Mouse (Mus musculus) midbrain, embryonic 13.5 days (tissue): ENCODE measurements around the gene H3f3b. TPM values are rescaled to one million over a fixed set of nuclear protein-coding genes. Genes with fewer than 3 reads are reported as not detected.

Experiments used
- ATAC-seq: fragments of 200-750 bp; cut with Nextera tagmentation; 2 replicates; pipeline ENCODE4 v1.8.0; 2017; ENCODE audit warnings: mild to moderate bottlenecking, moderate TSS enrichment, moderate library complexity
- H3K27ac ChIP-seq: fragments of 300-500 bp; sonication (generic); 2 replicates; pipeline ENCODE4 v1.5.1; 2015; ENCODE audit warnings: inconsistent platforms, mild to moderate bottlenecking, moderate library complexity
- H3K27me3 ChIP-seq: fragments of 300-500 bp; sonication (generic); 2 replicates; pipeline ENCODE4 v1.6.1; 2015; ENCODE audit warnings: mild to moderate bottlenecking, inconsistent platforms
- H3K36me3 ChIP-seq: fragments of 300-500 bp; sonication (generic); 2 replicates; pipeline ENCODE4 v1.6.1; 2015; ENCODE audit warnings: mild to moderate bottlenecking, inconsistent platforms
- H3K4me1 ChIP-seq: fragments of 300-500 bp; sonication (generic); replicated peaks from 2 replicates; pipeline ENCODE4 v1.6.1; 2015; ENCODE audit warnings: inconsistent platforms
- H3K4me2 ChIP-seq: fragments of 300-500 bp; sonication (generic); replicated peaks from 2 replicates; pipeline ENCODE4 v1.6.1; 2015; ENCODE audit warnings: moderate library complexity, mild to moderate bottlenecking, inconsistent platforms
- H3K4me3 ChIP-seq: fragments of 300-500 bp; sonication (generic); replicated peaks from 2 replicates; pipeline ENCODE4 v1.5.1; 2015; ENCODE audit warnings: mild to moderate bottlenecking, inconsistent platforms
- H3K9ac ChIP-seq: fragments of 300-500 bp; sonication (generic); replicated peaks from 2 replicates; pipeline ENCODE4 v1.6.1; 2015; ENCODE audit warnings: mild to moderate bottlenecking, inconsistent platforms
- H3K9me3 ChIP-seq: fragments of 300-500 bp; sonication (generic); 2 replicates; pipeline ENCODE4 v1.6.1; 2016; ENCODE audit warnings: mild to moderate bottlenecking, inconsistent platforms
- WGBS: fragments of 180-500 bp; shearing (Covaris S2); methylation state at CpG from one replicate; pipeline ENCODE4 v1.1.7; 2015; 5-methylcytosine and 5-hydroxymethylcytosine counted together
- polyA plus RNA-seq: library from polyadenylated mRNA; unstranded; fragments of >200 nt; fragmentation: Nextera tagmentation; extraction: Ambion mirVana; gene quantifications from 2 replicates; pipeline ENCODE4 v1.2.1, GENCODE M21; 2015

Gene H3f3b
- polyA plus RNA-seq, 1 experiment from 2014 or later, result 2,611 TPM

GRCm38 (mm10) chr11:116060596-116060995, 32.8 kb upstream of the H3f3b start:
- Histone ChIP-seq H3K9ac (no peak overlapping the region), H3K27ac (no peak overlapping the region), H3K36me3 (peaks cover 68% of the 10 kb centered on the region), H3K9me3 (no peaks in the 10 kb centered on the region), H3K4me1 (no peaks in the 10 kb centered on the region), H3K27me3 (no peaks in the 10 kb centered on the region), H3K4me2 (no peak overlapping the region), H3K4me3 (no peak overlapping the region)
- ATAC-seq, result no peak
- WGBS, result 86% methylated on average over 9 of the region's 9 CpGs

- Histone ChIP-seq H3K4me1 (no peaks in the 10 kb centered on the region), H3K27ac (no peak overlapping the region), H3K27me3 (no peaks in the 10 kb centered on the region), H3K4me2 (no peak overlapping the region), H3K9me3 (no peaks in the 10 kb centered on the region), H3K4me3 (no peak overlapping the region), H3K36me3 (peaks cover 77% of the 10 kb centered on the region), H3K9ac (no peak overlapping the region)
- no peak for ATAC-seq
- WGBS, result 95% methylated on average over 11 of the region's 11 CpGs
Observed at GRCm38 (mm10) chr11:116059691-116060025, 31.9 kb upstream of the H3f3b start.

GRCm38 (mm10) chr11:116058868-116059690, 31.3 kb upstream of the H3f3b start:
- no peak overlapping the region for H3K9ac ChIP-seq
- no peak for ATAC-seq
- H3K4me1 ChIP-seq, result no peaks in the 10 kb centered on the region
- H3K27ac ChIP-seq, result no peak overlapping the region
- WGBS, result 94% methylated on average over 17 of the region's 17 CpGs
- H3K9me3 ChIP-seq, result no peaks in the 10 kb centered on the region
- no peaks in the 10 kb centered on the region for H3K27me3 ChIP-seq
- no peak overlapping the region for H3K4me3 ChIP-seq
- peaks cover 83% of the 10 kb centered on the region for H3K36me3 ChIP-seq
- no peak overlapping the region for H3K4me2 ChIP-seq

GRCm38 (mm10) chr11:116058022-116058614, 30.4 kb upstream of the H3f3b start:
- H3K4me1 ChIP-seq, result no peaks in the 10 kb centered on the region
- ATAC-seq, result no peak
- no peak overlapping the region for H3K4me3 ChIP-seq
- no peak overlapping the region for H3K27ac ChIP-seq
- H3K9ac ChIP-seq, result no peak overlapping the region
- H3K9me3 ChIP-seq, result no peaks in the 10 kb centered on the region
- no peaks in the 10 kb centered on the region for H3K27me3 ChIP-seq
- H3K4me2 ChIP-seq, result no peak overlapping the region
- H3K36me3 ChIP-seq, result peaks cover 92% of the 10 kb centered on the region
- WGBS, result 84% methylated on average over 12 of the region's 12 CpGs

GRCm38 (mm10) chr11:116057237-116057881, 29.6 kb upstream of the H3f3b start:
- peaks cover 99% of the 10 kb centered on the region for H3K36me3 ChIP-seq
- H3K9ac ChIP-seq, result no peak overlapping the region
- no peaks in the 10 kb centered on the region for H3K9me3 ChIP-seq
- no peak overlapping the region for H3K4me3 ChIP-seq
- H3K27ac ChIP-seq, result no peak overlapping the region
- WGBS, result 85% methylated on average over 4 of the region's 4 CpGs
- H3K4me1 ChIP-seq, result no peaks in the 10 kb centered on the region
- no peak overlapping the region for H3K4me2 ChIP-seq
- H3K27me3 ChIP-seq, result no peaks in the 10 kb centered on the region
- ATAC-seq, result no peak

GRCm38 (mm10) chr11:116055873-116056272, 28.1 kb upstream of the H3f3b start:
- no peak overlapping the region for H3K4me2 ChIP-seq
- peaks cover 98% of the 10 kb centered on the region for H3K36me3 ChIP-seq
- no peak overlapping the region for H3K27ac ChIP-seq
- no peak overlapping the region for H3K9ac ChIP-seq
- 95% methylated on average over 11 of the region's 11 CpGs for WGBS
- H3K9me3 ChIP-seq, result no peaks in the 10 kb centered on the region
- H3K4me3 ChIP-seq, result no peak overlapping the region
- H3K4me1 ChIP-seq, result no peaks in the 10 kb centered on the region
- no peak for ATAC-seq
- H3K27me3 ChIP-seq, result no peaks in the 10 kb centered on the region

GRCm38 (mm10) chr11:116053510-116054229, 25.9 kb upstream of the H3f3b start:
- no peak overlapping the region for H3K4me2 ChIP-seq
- H3K9me3 ChIP-seq, result no peaks in the 10 kb centered on the region
- peaks cover 98% of the 10 kb centered on the region for H3K36me3 ChIP-seq
- H3K9ac ChIP-seq, result no peak overlapping the region
- no peaks in the 10 kb centered on the region for H3K4me1 ChIP-seq
- no peak overlapping the region for H3K27ac ChIP-seq
- no peak overlapping the region for H3K4me3 ChIP-seq
- no peaks in the 10 kb centered on the region for H3K27me3 ChIP-seq
- ATAC-seq, result no peak
- WGBS, result 95% methylated on average over 9 of the region's 9 CpGs

- H3K4me1 ChIP-seq, result no peaks in the 10 kb centered on the region
- H3K27ac ChIP-seq, result no peak overlapping the region
- no peaks in the 10 kb centered on the region for H3K27me3 ChIP-seq
- H3K36me3 ChIP-seq, result peaks cover 94% of the 10 kb centered on the region
- H3K4me3 ChIP-seq, result no peak overlapping the region
- no peak for ATAC-seq
- H3K4me2 ChIP-seq, result no peak overlapping the region
- WGBS, result 93% methylated on average over 4 of the region's 4 CpGs
- no peak overlapping the region for H3K9ac ChIP-seq
- H3K9me3 ChIP-seq, result no peaks in the 10 kb centered on the region
Observed at GRCm38 (mm10) chr11:116050196-116050595, 22.4 kb upstream of the H3f3b start.

- Histone ChIP-seq H3K4me2 (no peak overlapping the region), H3K36me3 (peaks cover 89% of the 10 kb centered on the region), H3K9ac (no peak overlapping the region), H3K27ac (no peak overlapping the region), H3K9me3 (no peaks in the 10 kb centered on the region), H3K4me1 (no peaks in the 10 kb centered on the region), H3K4me3 (no peak overlapping the region), H3K27me3 (no peaks in the 10 kb centered on the region)
- 98% methylated on average over 2 of the region's 2 CpGs for WGBS
- ATAC-seq, result no peak
Observed at GRCm38 (mm10) chr11:116049610-116050009, 21.8 kb upstream of the H3f3b start.

- ATAC-seq, result no peak
- WGBS, result 96% methylated on average over 6 of the region's 6 CpGs
- no peaks in the 10 kb centered on the region for H3K27me3 ChIP-seq
- H3K27ac ChIP-seq, result no peak overlapping the region
- H3K36me3 ChIP-seq, result peaks cover 64% of the 10 kb centered on the region
- H3K9ac ChIP-seq, result no peak overlapping the region
- no peak overlapping the region for H3K4me2 ChIP-seq
- H3K9me3 ChIP-seq, result 0 out of 2 replicates have a peak, but pooled peaks cover 4% of the 10 kb centered on the region
- H3K4me1 ChIP-seq, result no peaks in the 10 kb centered on the region
- H3K4me3 ChIP-seq, result no peak overlapping the region
Observed at GRCm38 (mm10) chr11:116045173-116045572, 17.4 kb upstream of the H3f3b start.

- no peak for ATAC-seq
- Histone ChIP-seq H3K9me3 (0 out of 2 replicates have a peak, but pooled peaks cover 4% of the 10 kb centered on the region), H3K9ac (no peak overlapping the region), H3K4me1 (no peaks in the 10 kb centered on the region), H3K36me3 (peaks cover 62% of the 10 kb centered on the region), H3K27ac (no peak overlapping the region), H3K4me3 (no peak overlapping the region), H3K4me2 (no peak overlapping the region), H3K27me3 (no peaks in the 10 kb centered on the region)
- 100% methylated on average over 1 of the region's 1 CpGs for WGBS
Observed at GRCm38 (mm10) chr11:116043286-116043685, 15.5 kb upstream of the H3f3b start.
